Comparison of ENCODE assay signal across 8 mouse cellular contexts in the genomic region with DNA sequence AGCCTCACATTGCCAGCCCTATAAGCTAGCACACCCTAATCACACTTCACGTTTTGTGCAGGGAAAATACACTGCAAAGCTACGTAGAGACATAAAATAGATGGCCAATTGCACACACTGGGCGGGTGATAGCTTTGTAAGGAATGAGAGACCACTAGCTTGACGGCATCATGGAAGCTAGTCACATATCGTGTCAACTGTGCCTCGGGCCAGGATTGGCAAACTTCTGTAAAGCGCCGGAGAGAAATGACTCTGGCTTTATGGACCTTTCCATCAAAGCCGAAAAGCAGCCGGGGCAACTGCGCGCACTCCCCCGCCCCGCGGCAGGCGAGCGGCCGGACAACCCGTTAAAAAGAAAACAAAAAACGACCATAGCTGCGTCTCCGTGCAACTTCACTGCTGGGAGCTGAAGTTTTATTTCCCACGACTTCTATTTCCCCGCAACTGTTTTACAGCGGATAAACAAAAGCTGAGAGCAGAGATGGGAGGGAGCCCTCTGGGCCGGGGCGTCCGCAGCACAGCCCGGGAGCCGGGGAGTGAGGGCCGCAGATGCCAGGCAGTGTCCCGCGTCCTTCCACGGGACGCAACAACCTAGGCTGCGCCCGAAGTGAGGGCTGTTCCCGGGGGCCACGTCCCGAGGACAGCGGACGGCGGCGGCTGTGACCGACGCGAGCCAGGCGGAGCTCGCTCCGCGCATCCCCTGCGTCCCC. TPM values are rescaled to one million over a fixed set of nuclear protein-coding genes. Genes with fewer than 3 reads are reported as not detected.
A peak's percentile ranks its signal among the peaks of the same experiment; 100 is the strongest.
DNase-seq lines count a peak whose midpoint lies in the region; ATAC-seq lines count a peak whose summit lies in the region.

No protein-coding gene starts in this region.

- H3K27me3 ChIP-seq in intestine, embryonic 15.5 days (replicated peaks) = peaks cover 13% of the 10 kb centered on the region; the same call in 1 of the 2 replicates

- no peaks in the 10 kb centered on the region for H3K9me3 ChIP-seq in intestine, embryonic 15.5 days

- peak; percentile 37 to 39 for DNase-seq in cerebellum, postnatal 36 days
- DNase-seq in cerebellum, adult 9-10 months = no peak
- peak; percentile 13 to 14 for DNase-seq in B cell, adult 2 months
- peak; percentile 41 for DNase-seq in embryo, embryonic 9.5 days (ENCODE audit: extremely low spot score)
- no peak for DNase-seq in ovary, postnatal 36 days (ENCODE audit: low spot score)
- no peak for DNase-seq in urinary bladder, adult 2 months (ENCODE audit: low spot score)

- no peaks in the 10 kb centered on the region for H3K36me3 ChIP-seq in intestine, embryonic 15.5 days

- peak; percentile 83 for ATAC-seq in intestine, embryonic 15.5 days
- peak; percentile 53 for ATAC-seq in megakaryocyte-erythroid progenitor cell, adult 5-6 weeks (replicated peaks; ENCODE audit: low FRiP score, low TSS enrichment, poor library complexity, severe bottlenecking)

- peak overlapping the region; percentile 56 for H3K9ac ChIP-seq in intestine, embryonic 15.5 days

- H3K27ac ChIP-seq in intestine, embryonic 15.5 days = peak overlapping the region; percentile 42; the same call in 1 of the 2 replicates

- WGBS in intestine, embryonic 15.5 days = under 1% methylated on average over 52 of the region's 52 CpGs

- H3K4me1 ChIP-seq in intestine, embryonic 15.5 days (replicated peaks) = peaks cover 12% of the 10 kb centered on the region

- H3K4me2 ChIP-seq in intestine, embryonic 15.5 days (replicated peaks) = peak overlapping the region; percentile 76

- peak overlapping the region; percentile 71 for H3K4me3 ChIP-seq in intestine, embryonic 15.5 days (replicated peaks)

RNA-seq across cellular contexts. Expression of a gene that starts 0.6 kb away (rescaled TPM):
- 2.9 and 3.9 TPM in 2 replicates for polyA plus RNA-seq in intestine, embryonic 15.5 days (2015; fragmentation: Nextera tagmentation; extraction: Ambion mirVana)
- total RNA-seq in megakaryocyte-erythroid progenitor cell, adult 5-6 weeks (2014; fragmentation: Nextera tagmentation) = 10.3 and 10.4 TPM in 2 replicates
- total RNA-seq in megakaryocyte-erythroid progenitor cell, adult 5-6 weeks (2017) = 5.7 and 7.1 TPM in 2 replicates
- 3.8 and 4.8 TPM in 2 replicates for polyA plus RNA-seq in urinary bladder, adult 2 months (2012; rRNA removed)

Comparison
In these comparisons a context has a peak if more than half of its experiments do, and no peak if none do; other contexts are left out.
1. DNase-seq: peak in cerebellum, postnatal 36 days (2 of 2), B cell, adult 2 months (2 of 2) and embryo, embryonic 9.5 days (single experiment); none in cerebellum, adult 9-10 months (single experiment), ovary, postnatal 36 days (single experiment) and urinary bladder, adult 2 months (single experiment).